Mouse (Mus musculus): ENCODE data around the gene Abt1.

DNA sequence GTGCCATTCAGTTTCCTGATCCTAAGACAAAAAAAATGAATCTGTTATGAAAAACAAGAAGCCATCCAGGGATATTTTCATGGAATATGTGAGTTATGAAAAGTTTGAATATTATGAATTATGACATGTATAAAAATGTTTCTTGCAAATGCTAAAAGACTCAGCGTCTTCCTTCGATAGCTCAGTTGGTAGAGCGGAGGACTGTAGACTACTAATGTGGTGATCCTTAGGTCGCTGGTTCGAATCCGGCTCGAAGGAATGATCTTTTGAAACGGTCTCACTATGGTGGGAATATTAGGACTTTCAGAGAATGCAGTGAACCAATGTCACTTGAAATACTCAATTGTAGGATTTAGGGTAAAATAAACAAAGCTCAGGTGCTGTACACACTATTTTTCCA is 2.7 kb upstream of the Abt1 start:
- TF ChIP-seq EP300 (IDR thresholded peaks at IDR 0.05; ENCODE audit: low read depth) (no peak), CTCF (IDR thresholded peaks at IDR 0.05; ENCODE audit: low read depth) (no peak)
